Mouse (Mus musculus): Measurements from ENCODE around the gene Olfr65. TPM values are rescaled to one million over a fixed set of nuclear protein-coding genes. Genes with fewer than 3 reads are reported as not detected.

The Olfr65 gene
- not detected in 2 replicates for polyA plus RNA-seq (2012; ENCODE audit: low replicate concordance)

GRCm38 (mm10) chr7:103903187-103903586, at the start of gene Olfr65:
TSS of gene Olfr65 (plus strand) at chr7:103903487.

GRCm38 (mm10) chr7:103886152-103886551, 17.1 kb upstream of the Olfr65 start, which contains the start of gene Olfr66:
TSS of gene Olfr66 (minus strand) at chr7:103886252.

GRCm38 (mm10) chr7:103894385-103894784, 8.9 kb upstream of the Olfr65 start, which contains the start of gene Olfr64:
TSS of gene Olfr64 (minus strand) at chr7:103894485.

GRCm38 (mm10) chr7:103928525-103928924, 25.2 kb downstream of the Olfr65 start, which contains the start of gene Olfr631:
TSS of gene Olfr631 (plus strand) at chr7:103928825.

GRCm38 (mm10) chr7:103934264-103934663, 31.0 kb downstream of the Olfr65 start, which contains the start of gene Olfr632:
TSS of gene Olfr632 (plus strand) at chr7:103934347.

GRCm38 (mm10) chr7:103944137-103944536, 40.9 kb downstream of the Olfr65 start, which contains the start of gene Olfr633:
TSS of gene Olfr633 (plus strand) at chr7:103944437.

Other genes starting within 250 kb of the Olfr65 start
- not detected in 2 replicates for gene Olfr623, start 239.8 kb upstream of the Olfr65 start, polyA plus RNA-seq (2012; ENCODE audit: low replicate concordance)
- gene Olfr624, start 232.3 kb upstream of the Olfr65 start, polyA plus RNA-seq (2012; ENCODE audit: low replicate concordance), result not detected in 2 replicates
- not detected in 2 replicates for gene Olfr625-ps1, start 220.8 kb upstream of the Olfr65 start, polyA plus RNA-seq (2012; ENCODE audit: low replicate concordance)
- gene Olfr243, start 188.8 kb upstream of the Olfr65 start, polyA plus RNA-seq (2012; ENCODE audit: low replicate concordance), result not detected in 2 replicates
- not detected in 2 replicates for gene Olfr628, start 173.1 kb upstream of the Olfr65 start, polyA plus RNA-seq (2012; ENCODE audit: low replicate concordance)
- not detected in 2 replicates for gene Olfr629, start 158.5 kb upstream of the Olfr65 start, polyA plus RNA-seq (2012; ENCODE audit: low replicate concordance)
- not detected in 2 replicates for gene Olfr630, start 146.2 kb upstream of the Olfr65 start, polyA plus RNA-seq (2012; ENCODE audit: low replicate concordance)
- gene Olfr69, start 131.9 kb upstream of the Olfr65 start, polyA plus RNA-seq (2012; ENCODE audit: low replicate concordance), result not detected in 2 replicates
- not detected in 2 replicates for gene Olfr68, start 123.8 kb upstream of the Olfr65 start, polyA plus RNA-seq (2012; ENCODE audit: low replicate concordance)
- gene Olfr67, start 111.7 kb upstream of the Olfr65 start, polyA plus RNA-seq (2012; ENCODE audit: low replicate concordance), result not detected in 2 replicates
- gene Hbb-bt, start 89.5 kb upstream of the Olfr65 start, polyA plus RNA-seq (2012; ENCODE audit: low replicate concordance), result 68.2 and 1,476 TPM in 2 replicates
- gene Hbb-bs, start 75.4 kb upstream of the Olfr65 start, polyA plus RNA-seq (2012; ENCODE audit: low replicate concordance), result 16,372 and 30,425 TPM in 2 replicates
- gene Hbb-bh2, start 63.0 kb upstream of the Olfr65 start, polyA plus RNA-seq (2012; ENCODE audit: low replicate concordance), result not detected in 2 replicates
- gene Hbb-bh1, start 60.3 kb upstream of the Olfr65 start, polyA plus RNA-seq (2012; ENCODE audit: low replicate concordance), result not detected in 2 replicates
- not detected in 2 replicates for gene Hbb-y, start 50.3 kb upstream of the Olfr65 start, polyA plus RNA-seq (2012; ENCODE audit: low replicate concordance)
- gene Olfr66, start 17.2 kb upstream of the Olfr65 start, polyA plus RNA-seq (2012; ENCODE audit: low replicate concordance), result not detected in 2 replicates
- not detected in 2 replicates for gene Olfr64, start 9.0 kb upstream of the Olfr65 start, polyA plus RNA-seq (2012; ENCODE audit: low replicate concordance)
- gene Olfr631, start 25.3 kb downstream of the Olfr65 start, polyA plus RNA-seq (2012; ENCODE audit: low replicate concordance), result 0.38 TPM in 1 of 2 replicates, not detected in the other
- gene Olfr632, start 30.9 kb downstream of the Olfr65 start, polyA plus RNA-seq (2012; ENCODE audit: low replicate concordance), result not detected in 2 replicates
- gene Olfr633, start 41.0 kb downstream of the Olfr65 start, polyA plus RNA-seq (2012; ENCODE audit: low replicate concordance), result not detected in 2 replicates
- gene Olfr635, start 67.7 kb downstream of the Olfr65 start, polyA plus RNA-seq (2012; ENCODE audit: low replicate concordance), result not detected in 2 replicates
- not detected in 2 replicates for gene Olfr638, start 95.3 kb downstream of the Olfr65 start, polyA plus RNA-seq (2012; ENCODE audit: low replicate concordance)
- 0.02 TPM in 1 of 2 replicates, not detected in the other for gene Olfr639, start 113.8 kb downstream of the Olfr65 start, polyA plus RNA-seq (2012; ENCODE audit: low replicate concordance)
- gene Olfr640, start 122.1 kb downstream of the Olfr65 start, polyA plus RNA-seq (2012; ENCODE audit: low replicate concordance), result 0.08 TPM in 1 of 2 replicates, not detected in the other
- gene Olfr641, start 132.0 kb downstream of the Olfr65 start, polyA plus RNA-seq (2012; ENCODE audit: low replicate concordance), result not detected in 2 replicates
- not detected in 2 replicates for gene Olfr642, start 149.2 kb downstream of the Olfr65 start, polyA plus RNA-seq (2012; ENCODE audit: low replicate concordance)
- gene 4930516K23Rik, start 158.0 kb downstream of the Olfr65 start, polyA plus RNA-seq (2012; ENCODE audit: low replicate concordance), result not detected in 2 replicates
- not detected in 2 replicates for gene Olfr644, start 168.4 kb downstream of the Olfr65 start, polyA plus RNA-seq (2012; ENCODE audit: low replicate concordance)
- gene Olfr645, start 182.0 kb downstream of the Olfr65 start, polyA plus RNA-seq (2012; ENCODE audit: low replicate concordance), result not detected in 2 replicates
- gene Olfr646, start 201.4 kb downstream of the Olfr65 start, polyA plus RNA-seq (2012; ENCODE audit: low replicate concordance), result not detected in 2 replicates
- not detected in 2 replicates for gene Ubqln5, start 226.3 kb downstream of the Olfr65 start, polyA plus RNA-seq (2012; ENCODE audit: low replicate concordance)
- not detected in 2 replicates for gene Olfr643, start 233.9 kb downstream of the Olfr65 start, polyA plus RNA-seq (2012; ENCODE audit: low replicate concordance)
- gene Ubqln3, start 239.8 kb downstream of the Olfr65 start, polyA plus RNA-seq (2012; ENCODE audit: low replicate concordance), result not detected in 2 replicates
- not detected in 2 replicates for gene Ubqlnl, start 247.1 kb downstream of the Olfr65 start, polyA plus RNA-seq (2012; ENCODE audit: low replicate concordance)